Mouse (Mus musculus): ENCODE results near the gene Fosb. TPM values are rescaled to one million over a fixed set of nuclear protein-coding genes. Genes with fewer than 3 reads are reported as not detected.
A peak's percentile ranks its signal among the peaks of the same experiment; 100 is the strongest.

Gene Fosb
- polyA plus RNA-seq, 1 experiment from 2014 or later: 0.22 TPM

DNA sequence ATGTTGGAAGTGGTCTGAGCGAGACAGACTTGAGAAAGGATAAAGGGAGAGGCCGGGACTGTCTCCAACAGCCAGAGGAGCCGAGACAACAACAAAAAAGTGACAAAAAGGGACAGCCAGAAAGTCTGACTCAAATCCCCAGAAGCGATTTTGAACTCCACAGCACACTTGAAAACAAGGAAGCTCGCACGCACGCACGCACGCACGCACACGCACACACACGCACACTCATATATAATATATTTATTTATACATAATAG lies 6.9 kb downstream of the Fosb start:
- no peaks in the 10 kb centered on the region for H3K36me3 ChIP-seq (ENCODE audit: insufficient read depth, low read length)
- ATAC-seq (ENCODE audit: low FRiP score, low TSS enrichment): no peak
- 82% methylated on average over 12 of the region's 12 CpGs for WGBS
- peaks cover 28% of the 10 kb centered on the region for H3K4me1 ChIP-seq (ENCODE audit: insufficient read depth, low read length)
- H3K4me2 ChIP-seq (replicated peaks; ENCODE audit: low read depth, low read length): no peak overlapping the region
- no peak overlapping the region for H3K9ac ChIP-seq (replicated peaks; ENCODE audit: low read length)
- H3K27me3 ChIP-seq (ENCODE audit: insufficient read depth, low read length): peaks cover 60% of the 10 kb centered on the region
- H3K9me3 ChIP-seq (ENCODE audit: low read length): no peaks in the 10 kb centered on the region
- no peak overlapping the region for H3K4me3 ChIP-seq (ENCODE audit: low read length)
- no peak overlapping the region for H3K27ac ChIP-seq (ENCODE audit: low read length)

GRCm38 (mm10) chr7:19302264-19303045 lies 7.4 kb downstream of the Fosb start:
- H3K9me3 ChIP-seq (ENCODE audit: low read length): no peaks in the 10 kb centered on the region
- H3K4me2 ChIP-seq (replicated peaks; ENCODE audit: low read depth, low read length): peak overlapping the region; percentile 51
- H3K27ac ChIP-seq (ENCODE audit: low read length): no peak overlapping the region
- WGBS: 48% methylated on average over 13 of the region's 13 CpGs
- H3K4me1 ChIP-seq (ENCODE audit: insufficient read depth, low read length): peaks cover 24% of the 10 kb centered on the region
- peak overlapping the region; percentile 42 for H3K9ac ChIP-seq (replicated peaks; ENCODE audit: low read length)
- H3K36me3 ChIP-seq (ENCODE audit: insufficient read depth, low read length): no peaks in the 10 kb centered on the region
- ATAC-seq (ENCODE audit: low FRiP score, low TSS enrichment): no peak
- H3K4me3 ChIP-seq (ENCODE audit: low read length): peak overlapping the region; percentile 55; the same call in 1 of the 2 replicates
- peaks cover 60% of the 10 kb centered on the region for H3K27me3 ChIP-seq (ENCODE audit: insufficient read depth, low read length)

GRCm38 (mm10) chr7:19301461-19302263 lies 8.2 kb downstream of the Fosb start:
- peak overlapping the region; percentile 55 for H3K4me3 ChIP-seq (ENCODE audit: low read length)
- 7% methylated on average over 16 of the region's 16 CpGs for WGBS
- no peak for ATAC-seq (ENCODE audit: low FRiP score, low TSS enrichment)
- peak overlapping the region; percentile 49 for H3K9ac ChIP-seq (replicated peaks; ENCODE audit: low read length)
- no peaks in the 10 kb centered on the region for H3K36me3 ChIP-seq (ENCODE audit: insufficient read depth, low read length)
- H3K4me2 ChIP-seq (replicated peaks; ENCODE audit: low read depth, low read length): peak overlapping the region; percentile 51
- peaks cover 53% of the 10 kb centered on the region for H3K27me3 ChIP-seq (ENCODE audit: insufficient read depth, low read length)
- H3K9me3 ChIP-seq (ENCODE audit: low read length): no peaks in the 10 kb centered on the region
- H3K4me1 ChIP-seq (ENCODE audit: insufficient read depth, low read length): peaks cover 24% of the 10 kb centered on the region
- no peak overlapping the region for H3K27ac ChIP-seq (ENCODE audit: low read length)

DNA sequence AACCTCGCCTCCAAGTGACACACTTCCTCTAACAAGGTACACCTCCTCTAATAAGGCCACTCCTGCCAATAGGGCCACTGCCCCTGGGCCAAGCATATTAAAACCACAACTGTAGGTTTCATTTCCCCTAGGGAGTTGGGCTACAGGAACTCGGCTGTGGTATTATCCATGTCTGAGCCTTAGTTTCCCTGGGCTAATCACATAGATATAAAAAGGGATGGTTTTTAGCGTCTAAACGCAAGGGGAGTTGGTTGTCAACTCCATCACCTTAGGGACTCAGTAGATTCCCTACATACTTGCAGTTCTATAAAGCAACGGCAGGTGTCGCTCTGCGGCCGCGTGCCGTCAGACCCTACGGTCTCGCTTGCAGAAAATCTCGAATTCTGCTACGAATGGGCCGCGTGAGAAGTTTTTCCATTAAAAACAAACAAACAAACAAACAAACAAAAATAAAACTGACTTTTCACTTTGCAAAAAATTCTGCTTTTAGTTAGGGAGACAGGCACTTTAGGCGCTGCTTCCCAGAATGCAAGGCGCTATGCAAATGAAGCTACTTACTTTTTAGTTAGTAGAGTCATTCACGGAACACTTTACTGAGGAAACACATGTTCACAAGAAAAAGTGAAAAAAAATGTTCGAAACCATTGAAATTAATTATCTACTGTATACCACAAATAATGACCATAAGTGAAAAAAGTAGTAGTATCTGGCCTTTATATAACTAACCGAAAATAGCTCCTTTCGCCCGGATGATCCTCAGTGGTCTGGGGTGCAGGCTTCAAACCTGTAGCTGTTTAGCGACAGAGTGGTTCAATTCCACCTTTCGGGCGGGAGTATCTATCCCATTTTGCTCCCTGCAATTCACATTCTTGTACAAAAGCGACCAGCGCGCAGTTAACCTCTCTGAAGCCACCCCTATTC lies 9.1 kb downstream of the Fosb start:
- Histone ChIP-seq H3K4me2 (replicated peaks; ENCODE audit: low read depth, low read length) (peak overlapping the region; percentile 51), H3K9ac (replicated peaks; ENCODE audit: low read length) (peak overlapping the region; percentile 41; the same call in 1 of the 2 replicates), H3K9me3 (ENCODE audit: low read length) (no peaks in the 10 kb centered on the region), H3K27me3 (ENCODE audit: insufficient read depth, low read length) (peaks cover 44% of the 10 kb centered on the region), H3K36me3 (ENCODE audit: insufficient read depth, low read length) (no peaks in the 10 kb centered on the region), H3K27ac (ENCODE audit: low read length) (no peak overlapping the region), H3K4me3 (ENCODE audit: low read length) (peak overlapping the region; percentile 55), H3K4me1 (ENCODE audit: insufficient read depth, low read length) (peaks cover 24% of the 10 kb centered on the region)
- under 1% methylated on average over 29 of the region's 29 CpGs for WGBS
- ATAC-seq (ENCODE audit: low FRiP score, low TSS enrichment): peak; percentile 85

DNA sequence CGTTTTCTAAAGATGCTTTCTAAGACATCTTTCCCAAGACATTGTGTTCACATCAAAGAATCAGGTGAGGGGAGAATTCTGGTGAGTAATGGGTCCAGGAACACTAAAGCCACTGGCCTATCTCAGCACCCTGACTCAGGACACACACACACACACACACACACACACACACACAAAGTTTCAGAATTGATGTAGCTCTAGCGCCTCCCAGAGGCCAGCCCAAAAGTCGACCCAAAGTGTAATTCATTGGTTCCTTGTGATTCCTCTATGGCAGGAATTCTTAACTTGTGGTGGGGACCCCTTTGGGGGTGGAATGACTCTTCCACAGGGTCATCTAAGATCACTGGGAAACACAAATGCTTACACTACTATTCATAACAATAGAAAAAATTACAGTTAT lies 10.7 kb downstream of the Fosb start:
- Histone ChIP-seq H3K36me3 (ENCODE audit: insufficient read depth, low read length) (no peaks in the 10 kb centered on the region), H3K9ac (replicated peaks; ENCODE audit: low read length) (no peak overlapping the region), H3K4me2 (replicated peaks; ENCODE audit: low read depth, low read length) (no peak overlapping the region), H3K9me3 (ENCODE audit: low read length) (no peaks in the 10 kb centered on the region), H3K4me1 (ENCODE audit: insufficient read depth, low read length) (peaks cover 14% of the 10 kb centered on the region; the same call in 1 of the 2 replicates), H3K27me3 (ENCODE audit: insufficient read depth, low read length) (peaks cover 29% of the 10 kb centered on the region), H3K27ac (ENCODE audit: low read length) (no peak overlapping the region), H3K4me3 (ENCODE audit: low read length) (no peak overlapping the region)
- ATAC-seq (ENCODE audit: low FRiP score, low TSS enrichment): no peak
- WGBS: 25% methylated on average over 3 of the region's 3 CpGs

- H3K9me3 ChIP-seq (ENCODE audit: low read length): no peaks in the 10 kb centered on the region
Measured at GRCm38 (mm10) chr7:19297794-19298193, 12.1 kb downstream of the Fosb start.

GRCm38 (mm10) chr7:19297034-19297433 lies 12.8 kb downstream of the Fosb start:
- H3K4me2 ChIP-seq (replicated peaks; ENCODE audit: low read depth, low read length): no peak overlapping the region
- no peak overlapping the region for H3K4me3 ChIP-seq (ENCODE audit: low read length)
- no peak for ATAC-seq (ENCODE audit: low FRiP score, low TSS enrichment)
- H3K27me3 ChIP-seq (ENCODE audit: insufficient read depth, low read length): peaks cover 8% of the 10 kb centered on the region
- no peak overlapping the region for H3K9ac ChIP-seq (replicated peaks; ENCODE audit: low read length)
- H3K9me3 ChIP-seq (ENCODE audit: low read length): no peaks in the 10 kb centered on the region
- WGBS: 87% methylated on average over 6 of the region's 6 CpGs
- H3K4me1 ChIP-seq (ENCODE audit: insufficient read depth, low read length): peaks cover 9% of the 10 kb centered on the region; the same call in 1 of the 2 replicates
- H3K27ac ChIP-seq (ENCODE audit: low read length): no peak overlapping the region
- H3K36me3 ChIP-seq (ENCODE audit: insufficient read depth, low read length): no peaks in the 10 kb centered on the region

More at GRCm38 (mm10) chr7:19297794-19298193, 12.1 kb downstream of the Fosb start:
- ATAC-seq (ENCODE audit: low FRiP score, low TSS enrichment): no peak
- Histone ChIP-seq H3K4me1 (ENCODE audit: insufficient read depth, low read length) (peaks cover 10% of the 10 kb centered on the region; the same call in 1 of the 2 replicates), H3K27me3 (ENCODE audit: insufficient read depth, low read length) (peaks cover 15% of the 10 kb centered on the region), H3K36me3 (ENCODE audit: insufficient read depth, low read length) (no peaks in the 10 kb centered on the region), H3K4me2 (replicated peaks; ENCODE audit: low read depth, low read length) (no peak overlapping the region), H3K4me3 (ENCODE audit: low read length) (no peak overlapping the region), H3K27ac (ENCODE audit: low read length) (no peak overlapping the region), H3K9ac (replicated peaks; ENCODE audit: low read length) (no peak overlapping the region)
- 88% methylated on average over 5 of the region's 5 CpGs for WGBS

DNA sequence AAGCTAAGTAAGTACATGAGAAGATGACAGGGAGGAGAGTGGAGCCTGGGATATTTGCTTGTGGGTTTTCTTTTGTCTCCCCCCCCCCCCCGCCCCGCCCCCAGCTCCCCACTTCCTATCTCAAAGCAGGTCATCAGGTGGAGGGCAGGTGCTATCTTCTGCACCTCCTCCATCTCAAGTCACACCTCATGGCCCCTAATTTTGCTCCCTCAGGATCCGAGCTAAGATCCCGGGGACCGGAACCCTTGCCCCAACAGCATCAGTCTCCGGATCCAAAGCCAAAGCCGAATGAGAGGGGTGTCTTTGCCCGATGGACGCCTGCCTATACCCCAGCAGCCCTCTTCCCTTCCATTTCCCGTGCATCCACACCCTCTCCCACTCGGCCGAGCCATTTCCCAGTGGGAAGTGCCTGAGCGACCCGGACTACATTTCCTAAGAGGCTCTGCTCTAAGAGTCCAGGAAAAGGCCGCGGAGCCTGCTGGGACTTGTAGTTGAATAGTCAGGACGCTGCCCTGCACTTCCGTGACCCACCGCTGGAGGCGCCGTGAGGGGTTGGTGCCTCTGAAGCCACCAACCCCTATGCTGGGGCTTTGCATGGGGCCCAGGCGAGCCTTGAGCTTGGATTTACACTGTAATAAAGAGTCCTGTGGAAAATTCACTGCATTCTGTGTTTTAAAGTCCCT lies 14.2 kb downstream of the Fosb start:
- H3K27me3 ChIP-seq (ENCODE audit: insufficient read depth, low read length): no peaks in the 10 kb centered on the region
- 12% methylated on average over 21 of the region's 22 CpGs for WGBS
- peak overlapping the region; percentile 67 for H3K4me2 ChIP-seq (replicated peaks; ENCODE audit: low read depth, low read length)
- no peaks in the 10 kb centered on the region for H3K36me3 ChIP-seq (ENCODE audit: insufficient read depth, low read length)
- H3K9ac ChIP-seq (replicated peaks; ENCODE audit: low read length): peak overlapping the region; percentile 69
- peak; percentile 83 for ATAC-seq (ENCODE audit: low FRiP score, low TSS enrichment)
- H3K27ac ChIP-seq (ENCODE audit: low read length): no peak overlapping the region
- peaks cover 5% of the 10 kb centered on the region for H3K4me1 ChIP-seq (ENCODE audit: insufficient read depth, low read length)
- no peaks in the 10 kb centered on the region for H3K9me3 ChIP-seq (ENCODE audit: low read length)
- H3K4me3 ChIP-seq (ENCODE audit: low read length): peak overlapping the region; percentile 48

All from kidney, embryonic 16.5 days (tissue).